Mouse (Mus musculus): ENCODE results near the gene Anapc13.

- no peak for TF ChIP-seq GATA1 (IDR thresholded peaks at IDR 0.05; ENCODE audit: borderline replicate concordance, low read length)
- no peak for TF ChIP-seq FLI1 (IDR thresholded peaks at IDR 0.05; ENCODE audit: low read length)
Measured at GRCm38 (mm10) chr9:102668906-102669305, 42.8 kb downstream of the Anapc13 start.
